Mouse (Mus musculus) C2C12 (cell line): ENCODE measurements around the gene Tmem178b.

Experiments
- CEBPB ChIP-seq: IDR thresholded peaks from one replicate; pipeline ENCODE4 v1.6.1; 2011; ENCODE audit warnings: low read depth, mild to moderate bottlenecking, control low read depth, moderate library complexity
- CTCF ChIP-seq: IDR thresholded peaks from one replicate; pipeline ENCODE4 v1.5.1; 2011; ENCODE audit not compliant: control insufficient read depth, insufficient read depth, insufficient read length
- FOSL1 ChIP-seq: IDR thresholded peaks from one replicate; pipeline ENCODE4 v1.8.0; 2011; ENCODE audit warnings: mild to moderate bottlenecking, low read length; ENCODE audit not compliant: poor library complexity, insufficient read depth, severe bottlenecking
- MAX ChIP-seq: IDR thresholded peaks from one replicate; pipeline ENCODE4 v1.6.1; 2011; ENCODE audit warnings: mild to moderate bottlenecking, control low read depth
- MYOG ChIP-seq: IDR thresholded peaks from one replicate; pipeline ENCODE4 v1.6.1; 2011; ENCODE audit not compliant: control insufficient read depth, insufficient read length; ENCODE audit errors: extremely low read depth
- USF1 ChIP-seq: IDR thresholded peaks from one replicate; pipeline ENCODE4 v1.6.1; 2011; ENCODE audit warnings: low read depth, mild to moderate bottlenecking, control low read depth, moderate library complexity

DNA sequence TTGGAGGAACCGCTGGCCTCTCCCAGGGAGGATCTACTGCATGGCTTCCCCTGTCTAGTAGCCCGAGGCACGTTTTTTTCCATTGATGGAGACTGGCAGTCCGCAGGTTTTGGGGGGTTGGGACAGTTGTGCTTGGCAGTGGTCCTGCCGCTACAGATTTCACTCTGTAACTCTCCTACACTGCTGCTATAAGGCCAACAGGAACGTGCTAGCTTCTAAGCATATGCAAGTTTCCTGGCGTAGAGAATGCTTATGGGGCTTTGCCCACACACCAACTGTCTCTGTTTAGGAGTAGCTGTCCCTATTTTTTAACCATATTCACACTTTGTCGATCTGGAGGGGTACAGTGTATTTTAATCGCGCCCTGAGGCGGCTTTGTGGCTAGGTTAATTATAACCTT, 30.8 kb downstream of the Tmem178b start:
- TF ChIP-seq CEBPB (no peak), CTCF (no peak), MAX (no peak), FOSL1 (no peak), USF1 (no peak), MYOG (no peak)
